Mouse (Mus musculus): ENCODE measurements around the gene Hoxb1.
A peak's percentile ranks its signal among the peaks of the same experiment; 100 is the strongest.

Hoxb1 gene

DNA sequence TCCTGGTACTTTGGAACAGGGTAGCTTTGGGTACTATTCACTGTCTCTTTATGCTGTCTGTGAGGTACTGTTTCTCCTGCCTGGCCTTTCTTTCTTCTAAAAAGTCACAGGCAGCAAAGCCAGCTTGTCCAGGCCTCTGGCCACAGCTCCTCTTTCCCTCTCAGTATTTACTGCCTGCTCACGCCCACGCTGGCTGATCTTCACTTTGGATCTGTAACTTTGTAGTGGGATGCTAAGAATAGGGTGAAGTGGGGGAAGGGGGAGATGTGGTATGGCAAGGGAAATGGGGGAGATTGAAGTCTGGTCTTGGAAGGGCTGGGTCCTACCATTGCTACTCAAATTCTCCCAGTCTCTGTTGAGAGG lies 31.6 kb upstream of the Hoxb1 start:
- DNase-seq (ENCODE audit: low spot score) = no peak

DNA sequence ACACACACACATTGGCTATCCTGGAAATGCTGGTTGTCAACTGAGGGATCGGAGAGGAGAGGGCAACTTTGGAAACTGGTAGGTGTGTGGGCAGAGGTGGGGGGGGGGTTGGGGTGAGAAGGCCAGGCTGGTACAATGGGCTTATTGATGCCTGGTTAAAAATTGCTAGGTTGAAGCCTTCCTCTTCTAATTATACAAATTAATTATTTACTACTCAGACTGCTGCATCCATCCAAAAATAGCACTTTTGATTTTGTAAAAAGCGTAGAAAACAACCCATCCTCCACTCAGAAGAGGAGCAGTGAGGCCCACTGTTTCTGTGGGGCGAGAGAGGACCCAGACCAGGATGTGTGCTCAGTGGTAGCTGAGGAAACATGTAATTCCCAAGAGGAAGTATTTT lies 30.6 kb upstream of the Hoxb1 start:
- no peak for DNase-seq (ENCODE audit: low spot score)

DNA sequence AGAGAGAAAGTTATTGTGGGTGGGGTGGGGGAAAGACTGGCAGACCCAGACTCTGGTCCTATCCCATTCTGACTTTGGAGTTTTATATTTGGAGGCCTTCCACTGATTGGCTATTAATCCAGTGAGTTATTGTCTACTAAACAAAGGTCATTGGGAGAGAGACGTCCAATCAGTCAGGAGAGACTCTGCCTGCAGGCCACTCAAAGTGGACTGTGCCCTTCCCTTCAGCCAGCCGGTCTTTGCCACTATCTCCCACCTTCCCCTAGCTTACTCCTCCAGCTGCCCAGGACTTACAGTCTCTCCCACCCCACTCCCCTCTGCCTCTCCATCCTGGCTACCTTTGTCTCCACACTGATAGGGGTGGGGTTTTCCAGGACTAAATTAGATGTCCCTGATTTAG lies 29.0 kb upstream of the Hoxb1 start:
- DNase-seq (ENCODE audit: low spot score) = no peak

DNA sequence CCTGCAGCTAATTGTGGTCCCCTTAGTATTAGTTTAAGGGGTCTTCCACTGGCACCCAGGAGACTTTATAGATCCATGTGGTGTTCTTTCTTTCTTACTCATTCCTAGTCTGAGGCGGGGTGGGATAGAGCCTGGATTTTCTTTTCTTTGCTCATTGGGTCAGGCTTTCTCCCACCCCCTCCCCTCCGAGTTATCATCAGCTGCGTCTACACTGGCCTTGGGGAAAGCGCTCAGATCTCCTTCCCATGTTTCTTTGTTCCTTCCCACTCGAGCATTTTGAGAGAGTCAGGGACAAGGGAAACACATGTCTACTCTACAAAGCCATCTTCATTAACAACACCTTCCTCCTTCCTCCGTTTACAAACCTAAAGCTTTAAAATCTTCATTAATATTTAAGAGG lies 28.5 kb upstream of the Hoxb1 start:
- no peak for DNase-seq (ENCODE audit: low spot score)

- DNase-seq (ENCODE audit: low spot score) = no peak
Observed at GRCm38 (mm10) chr11:96338957-96339855, 26.3 kb upstream of the Hoxb1 start.

DNA sequence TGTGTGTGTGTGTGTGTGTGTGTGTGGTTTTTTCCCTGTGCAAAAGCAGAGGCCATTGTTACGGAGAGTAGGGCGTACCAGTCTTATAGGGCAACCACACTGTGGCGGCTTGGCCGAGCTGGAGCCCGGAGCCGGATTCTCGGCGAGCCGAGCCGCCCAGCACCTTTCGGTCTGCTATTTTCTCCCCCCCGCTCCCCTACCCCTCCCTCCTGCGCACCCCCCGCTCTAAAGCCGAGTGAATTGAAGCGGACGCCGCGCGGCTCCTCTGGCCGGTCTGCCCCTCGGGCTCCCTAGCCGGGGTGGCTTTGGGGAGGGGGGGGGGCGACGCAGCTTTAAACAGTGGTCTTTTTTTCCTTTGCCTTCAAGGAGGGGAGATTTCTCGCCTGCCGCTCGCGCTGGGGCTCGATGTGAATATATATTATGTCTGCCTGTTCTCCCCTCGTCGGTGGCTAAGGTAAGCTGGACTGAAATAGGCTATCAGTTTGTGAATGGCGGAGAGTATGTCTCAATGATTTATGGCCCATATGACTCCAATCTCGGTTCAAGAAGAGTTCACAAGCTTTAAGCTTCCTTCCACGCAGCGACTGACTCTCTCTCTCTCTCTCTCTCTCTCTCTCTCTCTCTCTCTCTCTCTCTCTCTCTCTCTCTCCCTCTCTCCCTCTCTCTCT lies 24.7 kb upstream of the Hoxb1 start:
- peak; percentile 90 for DNase-seq (ENCODE audit: low spot score)

GRCm38 (mm10) chr11:96341701-96342575 lies 23.6 kb upstream of the Hoxb1 start:
- peak; percentile 68 for DNase-seq (ENCODE audit: low spot score)

DNA sequence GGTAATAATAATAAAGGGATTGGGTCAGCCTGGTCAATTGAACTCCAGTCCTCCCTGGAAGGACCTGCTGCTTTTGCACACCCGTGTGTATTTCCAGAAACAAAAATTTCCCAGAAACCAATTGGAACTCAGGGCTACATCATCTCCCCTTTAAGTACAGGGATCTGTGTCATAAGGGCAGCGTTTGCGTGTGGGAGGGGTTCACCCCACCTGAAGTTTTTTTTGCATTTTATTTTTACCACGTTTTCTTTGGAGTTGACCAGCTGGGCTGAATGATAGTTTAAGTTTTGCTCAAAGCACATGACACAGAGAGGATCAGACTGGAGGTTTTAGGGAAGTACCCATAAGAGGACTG lies 23.0 kb upstream of the Hoxb1 start:
- DNase-seq (ENCODE audit: low spot score) = no peak

DNA sequence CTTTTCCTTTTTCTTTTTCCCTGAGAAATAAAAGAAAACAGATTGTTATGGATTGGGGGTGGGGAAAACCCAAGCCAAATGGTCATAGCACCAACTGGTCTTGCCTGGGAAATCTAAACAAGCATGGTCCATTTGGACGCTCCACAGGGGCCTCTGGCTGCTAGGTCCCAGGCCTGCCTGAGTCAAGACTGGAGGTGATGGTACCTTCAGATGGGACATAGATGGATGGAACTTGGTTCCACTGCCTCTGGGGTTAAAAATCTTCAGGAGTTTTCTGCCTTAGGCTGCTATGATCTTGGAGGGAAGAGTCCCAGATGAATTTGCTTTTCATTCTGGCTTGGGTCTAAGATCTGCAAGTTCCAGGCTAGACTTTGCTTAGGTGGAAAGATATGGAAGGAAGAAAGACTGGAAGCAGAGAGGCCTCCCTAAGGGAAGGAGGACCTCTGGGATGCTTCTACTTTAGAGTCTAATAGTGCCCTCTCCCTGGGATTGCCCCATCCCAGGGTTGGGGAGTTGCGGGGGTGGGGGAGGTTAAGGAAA lies 22.3 kb upstream of the Hoxb1 start:
- DNase-seq (ENCODE audit: low spot score) = no peak

DNA sequence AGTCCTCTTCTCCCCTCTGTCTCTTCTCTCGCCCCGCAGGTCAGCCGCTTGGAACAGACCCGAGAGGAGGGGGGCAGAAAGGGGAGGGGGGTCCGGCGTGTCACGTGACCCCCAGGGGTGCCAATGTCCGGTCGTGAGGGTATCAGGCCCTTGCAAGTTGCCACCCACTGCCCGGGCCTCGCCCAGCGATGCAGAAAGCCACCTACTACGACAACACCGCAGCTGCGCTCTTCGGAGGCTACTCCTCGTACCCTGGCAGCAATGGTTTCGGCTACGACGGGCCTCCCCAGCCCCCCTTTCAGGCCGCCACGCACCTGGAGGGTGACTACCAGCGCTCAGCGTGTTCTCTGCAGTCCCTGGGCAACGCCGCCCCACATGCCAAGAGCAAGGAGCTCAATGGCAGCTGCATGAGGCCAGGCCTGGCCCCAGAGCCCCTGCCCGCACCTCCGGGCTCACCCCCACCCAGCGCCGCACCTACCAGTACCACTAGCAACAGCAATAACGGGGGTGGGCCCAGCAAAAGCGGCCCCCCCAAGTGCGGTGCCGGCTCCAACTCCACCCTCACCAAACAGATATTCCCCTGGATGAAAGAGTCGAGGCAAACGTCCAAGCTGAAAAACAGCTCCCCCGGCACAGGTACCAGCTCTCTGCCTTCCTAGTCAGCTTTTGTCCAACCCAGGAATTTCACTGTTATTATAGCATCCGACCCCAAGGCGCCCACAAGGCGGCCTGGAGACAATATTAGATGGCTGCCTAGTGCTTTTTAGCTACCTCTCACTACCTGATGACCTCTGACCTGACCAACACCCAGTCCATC lies 21.3 kb upstream of the Hoxb1 start:
- peak; percentile 71 for DNase-seq (ENCODE audit: low spot score)

GRCm38 (mm10) chr11:96344878-96345159 lies 20.7 kb upstream of the Hoxb1 start:
- no peak for DNase-seq (ENCODE audit: low spot score)

GRCm38 (mm10) chr11:96345220-96345892 lies 20.2 kb upstream of the Hoxb1 start:
- DNase-seq (ENCODE audit: low spot score) = no peak

DNA sequence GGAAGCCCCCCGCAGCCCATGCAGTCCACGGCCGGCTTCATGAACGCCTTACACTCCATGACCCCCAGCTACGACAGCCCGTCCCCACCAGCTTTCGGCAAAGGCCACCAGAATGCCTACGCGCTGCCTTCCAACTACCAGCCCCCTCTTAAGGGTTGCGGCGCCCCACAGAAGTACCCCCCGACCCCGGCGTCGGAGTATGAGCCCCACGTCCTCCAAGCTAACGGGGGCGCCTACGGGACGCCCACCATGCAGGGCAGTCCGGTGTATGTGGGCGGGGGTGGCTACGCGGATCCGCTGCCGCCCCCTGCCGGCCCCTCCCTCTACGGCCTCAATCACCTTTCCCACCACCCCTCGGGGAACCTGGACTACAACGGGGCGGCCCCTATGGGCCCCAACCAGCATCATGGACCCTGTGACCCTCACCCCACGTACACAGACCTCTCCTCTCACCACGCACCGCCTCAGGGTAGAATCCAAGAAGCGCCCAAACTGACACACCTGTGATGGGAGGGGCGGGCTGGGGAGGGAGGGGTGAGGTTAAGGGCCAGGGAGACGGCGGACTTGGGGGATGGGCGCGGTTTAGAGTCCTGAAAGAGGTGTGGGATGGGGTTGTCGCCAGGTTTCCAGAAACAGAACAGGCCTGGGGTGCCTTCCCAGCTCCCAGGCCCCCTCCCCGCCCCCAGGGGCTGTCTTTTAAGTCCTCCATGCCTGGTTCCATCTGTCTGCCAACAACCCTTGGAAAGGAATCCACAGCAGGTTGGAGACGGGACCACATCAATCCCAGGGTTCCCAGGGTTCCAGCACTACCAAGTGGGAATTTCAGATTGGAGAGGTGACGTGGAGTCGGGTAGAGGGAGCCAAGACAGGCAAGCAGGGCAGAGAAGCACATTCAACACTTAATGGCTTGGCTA lies 19.4 kb upstream of the Hoxb1 start:
- DNase-seq (ENCODE audit: low spot score) = no peak

DNA sequence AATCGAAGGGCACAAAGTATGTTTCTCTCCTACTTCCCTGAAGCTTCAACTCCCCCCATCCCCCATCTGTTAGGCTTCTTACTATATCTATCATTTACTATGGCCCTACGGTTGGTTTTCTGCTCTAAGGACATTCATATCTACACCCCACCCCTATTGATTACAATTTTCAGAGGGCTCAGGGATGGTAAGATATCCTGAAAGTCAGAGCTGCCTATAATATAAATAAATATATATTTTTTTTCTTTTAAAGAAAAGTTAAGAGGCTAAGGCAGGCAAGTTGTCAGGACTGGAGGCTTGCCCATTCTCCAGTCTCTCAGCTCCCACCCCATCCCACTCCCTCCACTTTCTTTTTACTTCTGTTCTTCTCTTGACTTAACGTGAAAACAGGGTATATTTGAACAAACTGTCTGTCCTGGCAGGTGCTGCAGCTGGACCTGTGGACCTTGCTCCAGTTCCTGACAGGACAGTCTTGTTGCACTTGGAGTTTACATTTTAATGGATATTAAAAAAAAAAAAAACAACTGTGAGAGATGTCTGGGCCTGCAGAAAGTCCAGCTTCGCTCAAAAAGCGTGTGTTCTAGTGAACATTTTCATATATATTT lies 18.5 kb upstream of the Hoxb1 start:
- DNase-seq (ENCODE audit: low spot score) = no peak

- no peak for DNase-seq (ENCODE audit: low spot score)
Observed at GRCm38 (mm10) chr11:96347717-96348116, 17.8 kb upstream of the Hoxb1 start.

- DNase-seq (ENCODE audit: low spot score) = peak; percentile 81
Observed at GRCm38 (mm10) chr11:96348141-96348928, 17.2 kb upstream of the Hoxb1 start.

DNA sequence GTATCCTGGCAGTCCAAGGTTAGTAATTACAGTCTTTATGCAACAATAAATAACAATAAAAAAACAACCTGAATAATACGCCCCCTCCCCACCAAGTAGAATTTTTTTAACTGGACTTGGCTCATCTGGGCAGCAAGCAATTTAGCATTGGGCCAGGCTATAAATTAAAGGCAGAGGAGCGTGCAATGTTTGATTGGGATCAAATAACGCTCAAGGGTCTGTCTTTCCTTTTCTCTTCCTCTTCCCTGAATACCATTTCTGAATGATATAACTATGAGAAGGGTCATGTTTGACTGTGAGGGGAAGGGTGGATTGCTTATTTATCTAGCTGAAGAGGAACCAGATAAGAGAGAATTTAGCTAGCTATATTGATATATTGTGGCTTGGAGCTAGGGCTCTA lies 16.6 kb upstream of the Hoxb1 start:
- DNase-seq (ENCODE audit: low spot score) = no peak

DNA sequence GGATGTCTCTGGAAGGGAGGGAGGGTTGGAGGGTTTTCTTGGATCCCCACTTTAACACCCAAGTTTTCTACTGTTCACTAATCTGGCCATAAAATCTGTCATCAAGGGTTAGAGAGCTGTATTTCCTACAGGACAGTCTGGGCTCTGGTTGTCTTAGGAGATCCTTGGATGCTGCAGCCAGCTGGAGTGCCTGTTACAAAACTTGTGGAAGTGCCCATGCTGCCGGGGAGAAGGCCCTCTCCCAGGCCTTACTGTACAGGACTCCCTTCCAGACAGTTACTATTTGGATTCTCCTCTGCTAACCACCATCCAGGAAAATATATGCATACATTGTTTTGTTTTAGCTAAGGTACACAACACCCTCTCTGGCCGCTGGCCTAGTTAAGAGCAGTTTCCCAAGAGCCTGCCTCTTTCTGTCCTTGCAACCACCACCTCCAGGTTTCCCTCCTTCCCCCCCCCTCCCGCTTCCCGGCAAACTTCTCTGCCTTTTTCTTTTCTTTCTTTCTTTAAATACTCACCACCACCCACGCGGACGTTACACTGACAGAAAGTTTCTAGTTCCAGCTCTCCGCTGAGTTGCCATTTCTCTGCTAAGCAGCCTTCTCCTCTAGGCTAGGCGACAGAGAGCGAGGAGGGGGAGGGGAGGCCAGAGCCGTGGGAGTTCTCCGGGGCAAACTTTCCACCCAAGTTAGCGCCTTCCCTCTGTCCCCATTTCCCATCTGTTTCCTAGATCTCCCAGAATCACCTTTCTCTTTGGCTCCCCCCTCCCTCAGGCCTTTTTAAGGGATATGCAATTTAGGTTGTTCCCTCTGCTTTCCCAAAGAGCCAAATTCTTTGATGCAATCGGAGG lies 15.8 kb upstream of the Hoxb1 start:
- peak; percentile 78 for DNase-seq (ENCODE audit: low spot score)

All from embryo, embryonic 10 days (tissue).